Mouse (Mus musculus) left cerebral cortex, postnatal 36 days (tissue): ENCODE results near the gene Lamb2. TPM values are rescaled to one million over a fixed set of nuclear protein-coding genes. Genes with fewer than 3 reads are reported as not detected.
A peak's percentile ranks its signal among the peaks of the same experiment; 100 is the strongest.

Experiments
- DNase-seq, 2 experiments: peaks; one replicate each; pipeline ENCODE4 v3.0.0; 2021 to 2022; ENCODE audit warnings: low spot score in 2 of 2, mixed read lengths in 1 of 2
- intact Hi-C: fragments of 180-260 bp; cut with DNase I; formaldehyde crosslinking; loops from one replicate; pipeline ENCODE4 v1.15.1; 2025
- total RNA-seq, 2 experiments: library from RNA; stranded (reverse); gene quantifications; 2 replicates each; pipeline ENCODE4 v1.2.3; 2021

Gene Lamb2
- total RNA-seq, 2 experiments from 2014 or later: 22.8 to 43.1 TPM

DNA sequence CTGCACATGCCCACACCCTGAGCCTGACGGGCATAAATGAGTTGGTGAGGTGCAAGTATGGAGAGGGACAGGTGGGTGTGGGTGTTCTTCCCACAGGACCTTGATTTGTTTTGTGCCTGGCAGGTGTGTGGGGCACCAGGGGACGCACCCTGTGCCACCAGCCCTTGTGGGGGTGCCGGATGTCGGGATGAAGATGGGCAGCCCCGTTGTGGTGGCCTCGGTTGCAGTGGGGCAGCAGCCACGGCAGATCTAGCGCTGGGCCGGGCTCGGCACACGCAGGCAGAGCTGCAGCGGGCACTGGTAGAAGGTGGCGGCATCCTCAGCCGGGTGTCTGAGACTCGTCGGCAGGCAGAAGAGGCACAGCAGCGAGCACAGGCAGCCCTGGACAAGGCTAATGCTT is 8.9 kb downstream of the Lamb2 start:
- no peak for DNase-seq
- intact Hi-C loops: no loop called here

DNA sequence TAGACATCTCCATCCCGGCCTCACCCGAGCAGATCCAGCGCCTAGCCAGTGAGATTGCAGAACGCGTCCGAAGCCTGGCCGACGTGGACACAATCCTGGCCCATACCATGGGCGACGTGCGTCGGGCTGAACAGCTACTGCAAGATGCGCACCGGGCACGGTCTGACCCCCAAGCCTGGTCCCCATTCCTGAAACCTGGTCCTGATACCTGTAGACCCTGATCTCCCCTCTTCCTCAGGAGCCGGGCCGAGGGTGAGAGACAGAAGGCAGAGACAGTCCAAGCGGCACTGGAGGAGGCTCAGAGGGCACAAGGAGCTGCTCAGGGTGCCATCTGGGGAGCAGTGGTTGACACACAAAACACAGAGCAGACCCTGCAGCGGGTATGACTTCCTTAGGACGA is 9.7 kb downstream of the Lamb2 start:
- intact Hi-C loops: no loop called here
- no peak for DNase-seq

DNA sequence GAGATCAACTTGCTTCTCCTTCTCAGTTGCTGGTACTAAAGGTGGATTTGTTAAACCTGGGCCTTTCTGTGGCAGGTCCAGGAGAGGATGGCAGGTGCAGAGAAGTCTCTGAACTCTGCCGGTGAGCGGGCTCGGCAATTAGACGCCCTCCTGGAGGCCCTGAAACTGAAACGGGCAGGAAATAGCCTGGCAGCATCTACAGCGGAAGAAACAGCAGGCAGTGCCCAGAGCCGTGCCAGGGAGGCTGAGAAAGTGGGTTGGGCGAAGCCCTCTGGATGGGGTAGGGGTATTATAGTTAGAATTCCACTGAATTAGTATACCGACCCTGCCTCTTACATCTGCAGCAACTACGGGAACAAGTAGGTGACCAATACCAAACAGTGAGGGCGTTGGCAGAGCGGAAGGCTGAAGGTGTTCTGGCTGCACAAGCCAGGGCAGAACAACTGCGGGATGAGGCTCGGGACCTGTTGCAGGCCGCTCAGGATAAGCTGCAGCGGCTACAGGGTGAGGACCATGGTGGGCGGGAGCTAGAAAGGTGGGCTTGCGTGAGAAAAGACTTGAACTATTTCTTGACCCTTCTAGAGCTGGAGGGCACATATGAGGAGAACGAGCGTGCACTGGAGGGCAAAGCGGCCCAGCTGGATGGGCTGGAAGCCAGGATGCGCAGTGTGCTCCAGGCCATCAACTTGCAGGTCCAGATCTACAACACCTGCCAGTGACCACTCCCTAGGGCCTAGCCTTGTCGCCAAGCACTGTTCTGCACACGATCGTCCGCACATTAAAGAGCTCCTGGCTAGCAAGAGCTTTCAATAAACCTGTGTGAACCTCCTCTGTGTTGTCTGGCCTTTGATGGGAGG is 10.4 kb downstream of the Lamb2 start:
- intact Hi-C loops: no loop called here
- no peak for DNase-seq

DNA sequence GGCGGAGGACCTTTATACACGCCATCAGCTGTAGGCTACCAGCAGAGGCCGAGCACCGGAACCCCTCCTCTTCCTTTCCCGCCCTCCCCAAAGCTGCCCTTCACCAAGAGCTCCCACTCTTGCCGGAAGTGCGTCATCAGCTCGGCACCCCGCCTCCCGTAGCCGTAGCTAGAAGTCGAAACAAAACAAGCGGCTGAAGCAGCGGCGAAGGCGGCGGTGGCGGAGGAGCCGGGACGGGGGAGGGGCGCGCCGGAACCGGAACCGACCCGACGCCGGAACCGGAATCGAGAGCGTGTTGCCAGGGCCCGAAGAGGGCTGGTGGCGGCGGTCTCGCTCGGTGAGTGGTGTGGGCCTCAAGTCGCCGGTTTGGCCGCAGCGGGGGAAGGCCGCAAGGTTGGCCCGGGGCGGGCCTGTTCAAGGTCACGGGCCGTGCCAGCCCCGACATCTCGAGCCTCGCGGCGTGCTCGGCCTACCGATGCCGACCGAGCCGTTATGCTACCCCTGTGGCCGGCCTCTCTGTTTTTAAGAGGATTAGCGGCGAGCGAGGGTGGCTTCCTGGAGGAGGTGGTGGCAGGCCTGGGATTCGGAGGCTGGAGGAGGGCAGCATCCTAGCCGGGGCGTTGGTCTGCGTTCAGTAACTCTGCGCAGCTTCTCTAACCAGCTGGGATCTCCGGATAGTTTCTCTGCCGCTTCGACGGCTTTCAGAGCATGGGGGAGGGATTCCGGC is 11.2 kb downstream of the Lamb2 start, which contains the start of gene Usp19:
Gene Usp19, plus strand, starts transcription at position 44 of the 727 bp plus-strand sequence.
- peak; percentile 96 for DNase-seq
- intact Hi-C loops: no loop called here

DNA sequence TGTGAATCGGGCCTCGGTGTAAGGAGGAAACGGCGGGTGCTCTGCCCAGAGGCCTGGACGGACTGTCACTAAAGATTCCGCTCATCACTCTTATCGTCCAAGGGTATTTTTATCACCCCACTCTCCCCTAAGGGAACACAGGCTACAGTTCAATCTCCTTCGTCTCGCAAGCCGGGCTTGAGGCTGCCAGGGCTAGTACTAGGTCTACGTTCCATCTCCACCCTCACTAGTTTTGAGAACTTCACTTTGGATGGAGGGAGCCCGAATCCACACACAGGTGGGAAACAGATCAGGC is 11.7 kb downstream of the Lamb2 start:
- DNase-seq: no peak
- intact Hi-C loops: no loop called here

DNA sequence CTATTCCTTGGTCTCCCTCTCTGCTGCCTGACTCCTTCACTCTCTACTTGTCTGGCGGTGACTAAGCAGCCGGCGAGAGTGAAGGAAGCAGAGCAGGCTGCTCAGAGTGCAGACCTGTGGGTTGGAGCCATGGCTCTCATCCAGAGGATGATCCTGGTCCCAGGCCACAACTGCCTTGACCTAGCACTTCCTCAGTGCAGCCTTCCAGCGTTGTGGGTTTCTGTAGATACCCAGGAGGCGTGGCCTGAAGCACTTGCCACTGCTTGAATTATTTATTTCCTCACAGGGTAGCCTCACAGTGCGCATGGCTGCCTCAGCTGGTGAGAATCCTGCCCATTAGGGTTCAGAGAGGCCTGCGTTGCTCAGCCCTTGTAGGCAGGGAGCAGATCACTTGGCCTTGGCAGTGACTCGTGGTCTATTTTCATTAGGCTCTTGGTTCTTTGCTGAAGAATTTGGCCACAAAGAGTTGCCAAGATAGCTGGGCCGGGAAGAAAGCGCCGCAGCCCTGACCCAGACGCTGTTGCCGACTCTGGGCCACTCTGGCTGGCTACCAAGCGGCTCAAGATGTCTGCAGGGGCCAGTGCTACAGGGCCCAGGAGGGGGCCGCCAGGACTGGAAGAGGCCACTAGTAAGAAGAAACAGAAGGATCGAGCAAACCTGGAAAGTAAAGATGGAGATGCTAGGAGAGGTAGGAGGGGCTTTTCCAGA is 12.7 kb downstream of the Lamb2 start:
- intact Hi-C loops: no loop called here
- DNase-seq: no peak

DNA sequence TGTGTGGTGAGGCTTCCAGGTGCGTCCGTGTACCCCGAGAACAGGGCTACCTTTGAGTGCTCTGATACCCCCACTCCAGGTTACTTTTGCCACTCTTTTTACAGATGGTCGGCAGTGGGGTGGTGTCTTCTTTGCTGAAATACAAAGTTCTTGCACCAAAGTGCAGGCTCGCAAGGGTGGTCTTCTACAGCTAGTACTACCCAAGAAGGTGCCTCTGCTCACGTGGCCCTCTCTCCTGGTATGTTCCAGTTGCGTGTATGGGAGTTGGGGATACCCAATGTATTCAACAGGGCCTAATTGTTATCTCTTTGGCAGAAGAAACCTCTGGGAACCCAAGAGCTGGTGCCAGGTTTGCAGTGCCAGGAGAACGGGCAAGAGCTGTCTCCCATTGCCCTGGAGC is 13.7 kb downstream of the Lamb2 start:
- DNase-seq: no peak
- intact Hi-C loops: no loop called here

DNA sequence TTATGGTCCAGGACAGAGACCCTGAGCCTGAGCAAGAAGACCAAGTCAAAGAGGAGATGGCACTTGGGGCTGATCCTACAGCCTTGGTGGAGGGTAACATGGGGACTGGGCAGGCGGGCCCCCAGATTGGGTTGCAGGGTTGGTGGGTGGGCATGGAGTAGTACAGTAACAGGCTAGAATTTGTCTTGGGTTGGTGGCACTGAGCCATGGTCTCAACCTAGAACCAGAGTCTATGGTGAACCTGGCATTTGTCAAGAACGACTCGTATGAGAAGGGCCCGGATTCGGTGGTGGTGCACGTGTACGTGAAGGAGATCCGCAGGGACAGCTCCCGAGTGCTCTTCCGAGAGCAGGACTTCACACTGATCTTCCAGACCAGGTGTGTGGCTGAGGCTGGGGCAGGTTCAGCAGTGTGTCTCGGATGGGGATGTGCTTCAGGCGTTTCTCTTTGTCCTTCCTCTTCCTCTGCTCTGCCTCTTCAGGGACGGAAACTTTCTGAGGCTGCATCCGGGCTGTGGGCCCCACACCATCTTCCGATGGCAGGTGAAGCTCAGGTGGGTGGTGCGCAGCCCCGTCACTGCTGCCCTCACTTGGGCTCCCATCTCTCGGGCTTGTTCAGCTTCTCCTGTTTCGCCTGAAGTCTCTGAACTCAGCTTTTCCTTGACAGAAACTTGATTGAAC is 14.8 kb downstream of the Lamb2 start:
- intact Hi-C loops: no loop called here
- no peak for DNase-seq

DNA sequence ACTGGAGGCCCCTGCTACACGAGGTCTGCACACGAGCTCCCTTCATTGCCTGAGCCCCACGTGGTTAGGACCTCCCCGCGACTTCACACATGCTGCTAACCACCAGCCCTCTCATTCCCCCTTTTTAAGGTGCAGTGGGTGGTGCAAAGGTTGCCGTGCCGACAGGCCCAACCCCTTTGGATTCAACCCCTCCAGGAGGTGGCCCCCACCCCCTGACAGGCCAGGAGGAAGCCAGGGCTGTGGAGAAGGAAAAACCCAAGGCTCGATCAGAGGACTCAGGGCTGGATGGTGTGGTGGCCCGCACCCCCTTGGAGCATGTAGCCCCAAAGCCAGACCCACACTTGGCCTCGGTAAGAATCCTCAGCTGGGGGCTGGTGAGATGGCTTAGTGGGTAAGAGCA is 15.4 kb downstream of the Lamb2 start:
- no peak for DNase-seq
- intact Hi-C loops: loop anchor here (5.0 kb wide), 1 partner anchor 72 kb away; the partner anchor contains the start of genes Dalrd3 and Ndufaf3

DNA sequence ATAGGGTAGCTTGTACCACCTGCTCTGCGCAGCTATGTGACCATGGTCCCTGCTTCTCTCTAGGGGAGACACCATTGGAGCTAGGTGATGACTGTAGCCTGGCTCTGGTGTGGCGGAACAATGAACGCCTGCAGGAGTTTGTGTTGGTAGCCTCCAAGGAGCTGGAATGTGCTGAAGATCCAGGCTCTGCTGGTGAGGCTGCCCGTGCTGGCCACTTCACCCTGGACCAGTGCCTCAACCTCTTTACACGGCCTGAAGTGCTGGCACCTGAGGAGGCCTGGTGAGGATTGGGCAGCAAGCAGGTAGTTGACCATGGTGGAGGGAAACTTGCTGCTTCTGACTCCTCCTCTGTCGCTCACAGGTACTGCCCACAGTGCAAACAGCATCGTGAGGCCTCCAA is 19.7 kb downstream of the Lamb2 start:
- no peak for DNase-seq
- intact Hi-C loops: loop anchor here (5.0 kb wide), 1 partner anchor 68 kb away; the partner anchor contains the start of genes Dalrd3 and Ndufaf3

DNA sequence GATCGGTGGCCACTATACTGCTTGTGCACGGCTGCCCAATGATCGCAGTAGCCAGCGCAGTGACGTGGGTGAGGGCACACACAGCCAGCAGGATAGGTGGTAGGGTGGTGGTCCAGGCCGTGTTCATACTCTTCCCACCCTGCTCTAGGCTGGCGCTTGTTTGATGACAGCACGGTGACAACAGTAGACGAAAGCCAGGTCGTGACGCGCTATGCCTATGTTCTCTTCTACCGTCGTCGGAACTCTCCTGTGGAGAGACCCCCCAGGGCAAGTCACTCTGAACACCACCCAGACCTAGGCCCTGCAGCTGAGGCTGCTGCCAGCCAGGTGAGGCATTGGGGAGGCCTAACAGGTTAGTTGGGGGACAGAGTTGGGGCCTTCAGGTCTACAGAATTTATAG is 20.4 kb downstream of the Lamb2 start:
- intact Hi-C loops: loop anchor here (5.0 kb wide), 1 partner anchor 67 kb away; the partner anchor contains the start of genes Dalrd3 and Ndufaf3
- DNase-seq: no peak

DNA sequence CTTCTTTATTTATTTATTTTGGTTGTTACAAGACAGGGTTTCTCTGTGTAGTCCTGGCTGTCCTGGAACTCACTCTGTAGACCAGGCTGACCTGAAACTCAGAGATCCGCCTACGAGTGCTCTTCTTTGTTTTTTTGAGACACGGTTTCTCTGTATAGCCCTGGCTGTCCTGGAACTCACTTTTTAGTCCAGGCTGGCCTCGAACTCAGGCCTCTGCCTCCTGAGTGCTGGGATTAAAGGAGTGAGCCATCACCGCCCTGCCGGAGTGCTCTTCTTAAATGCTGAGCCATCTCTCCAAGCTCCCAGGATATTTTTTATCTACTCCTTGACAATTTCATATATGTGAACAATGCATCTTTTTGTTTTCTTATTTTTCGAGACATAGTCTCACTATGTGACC is 27.4 kb downstream of the Lamb2 start:
- DNase-seq: no peak
- intact Hi-C loops: no loop called here

DNA sequence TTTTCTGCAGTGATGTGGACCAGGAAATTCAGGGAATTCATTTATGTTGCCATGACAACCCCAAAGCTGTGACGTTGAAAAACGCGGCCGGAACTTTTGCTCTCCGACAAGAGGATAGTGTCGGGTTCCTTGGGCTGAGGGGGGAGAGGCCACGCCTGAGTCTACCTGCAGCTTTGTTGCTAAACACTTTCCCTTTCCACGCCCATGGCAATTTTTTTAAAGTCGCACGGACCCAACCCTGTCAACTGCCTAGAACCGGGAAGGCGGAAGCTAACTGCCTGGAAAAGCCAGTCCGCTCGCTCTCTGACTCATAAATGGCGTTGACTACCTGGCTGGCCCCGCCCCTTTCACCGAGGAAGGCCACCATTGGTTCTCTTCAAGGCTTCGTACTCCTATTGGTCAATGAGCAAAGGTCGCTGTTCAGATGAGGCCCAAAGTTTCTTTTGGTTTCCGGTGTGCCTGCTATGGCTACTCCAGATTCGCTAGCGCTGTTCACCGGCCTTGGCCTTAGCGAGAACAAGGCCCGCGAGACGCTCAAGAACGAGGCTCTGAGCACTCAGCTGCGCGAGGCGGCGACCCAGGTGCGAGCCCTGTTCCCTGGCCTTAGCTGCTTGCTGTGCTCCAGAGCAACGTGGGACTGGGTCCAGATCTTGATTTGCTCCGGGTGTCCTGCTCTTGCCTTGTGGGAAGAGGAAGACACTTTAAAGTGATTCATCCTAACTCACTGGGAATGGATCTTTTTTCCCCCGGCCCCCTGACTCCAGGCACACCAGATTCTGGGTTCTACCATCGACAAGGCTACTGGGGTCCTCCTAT is 28.3 kb downstream of the Lamb2 start, which contains the start of gene Qars:
Gene Qars, plus strand, starts transcription at position 88 of the 816 bp plus-strand sequence.
- intact Hi-C loops: loop anchor here (1.0 kb wide), 1 partner anchor 8 kb away; the partner anchor contains the start of gene Qrich1
- peak; percentile 92 for DNase-seq

DNA sequence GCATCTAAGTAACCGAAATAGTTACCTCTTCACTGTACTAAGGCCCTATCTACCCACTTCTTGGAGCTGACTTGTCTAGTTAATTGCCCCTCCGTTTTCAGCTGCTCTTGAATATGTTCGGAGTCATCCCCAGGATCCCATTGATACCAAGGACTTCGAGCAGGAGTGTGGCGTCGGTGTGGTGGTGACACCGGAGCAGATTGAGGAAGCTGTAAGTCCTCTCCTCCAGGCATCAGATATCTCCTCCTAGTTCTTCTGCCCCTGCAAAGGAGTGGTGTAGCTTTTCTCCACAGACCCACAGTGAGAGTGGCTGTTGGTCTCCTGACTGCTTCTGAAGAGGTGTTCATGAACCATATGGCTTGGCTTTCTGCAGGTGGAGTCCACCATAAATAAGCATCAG is 29.2 kb downstream of the Lamb2 start:
- intact Hi-C loops: loop anchor here (1.0 kb wide), 1 partner anchor 8 kb away; the partner anchor contains the start of gene Qrich1
- DNase-seq: no peak

DNA sequence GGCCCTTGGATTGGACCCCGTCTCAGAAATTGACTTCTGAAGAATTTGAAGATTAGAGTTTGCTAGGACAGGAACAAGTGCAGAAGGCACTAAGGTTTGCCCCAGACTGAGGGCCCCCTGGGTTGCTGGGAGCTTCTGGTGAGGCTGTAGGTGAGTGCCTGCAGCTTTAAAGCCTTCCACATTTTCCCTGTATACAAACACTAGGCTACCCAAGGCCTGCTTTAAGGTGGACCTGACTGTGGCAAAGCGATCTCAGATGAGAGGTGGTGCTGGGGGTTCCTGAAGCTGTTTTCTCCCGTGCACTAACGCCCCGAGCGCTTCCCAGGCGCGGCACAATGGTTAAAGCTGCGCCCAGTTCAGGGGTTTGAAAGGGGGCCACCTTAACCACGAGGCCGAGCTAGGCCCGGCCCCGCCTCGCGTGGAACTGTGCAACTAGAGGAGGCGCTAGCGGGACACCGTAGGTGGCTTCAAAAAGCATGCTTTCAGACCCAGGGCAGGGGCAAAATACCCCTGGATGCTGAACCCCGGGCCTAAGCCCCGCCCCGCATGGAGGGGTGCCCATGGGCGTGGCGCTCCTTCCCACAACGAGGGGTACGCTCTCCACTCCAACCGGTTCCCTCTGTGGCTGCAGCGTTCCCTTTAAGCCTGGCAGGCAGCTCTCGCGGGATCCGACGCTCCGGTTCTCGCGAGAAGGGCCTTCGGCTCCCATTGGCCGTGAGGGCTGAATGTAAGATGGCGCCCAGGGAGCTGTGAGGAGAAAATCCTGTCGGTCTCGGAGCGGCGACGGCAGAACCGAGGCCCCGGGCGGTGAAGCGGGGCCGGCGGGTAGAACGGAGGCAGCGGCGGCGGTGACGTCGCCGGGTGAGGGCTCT is 37.1 kb downstream of the Lamb2 start, which contains the start of gene Qrich1:
Gene Qrich1, plus strand, starts transcription at position 427 of the 872 bp plus-strand sequence.
- intact Hi-C loops: loop anchor here (1.0 to 5.0 kb wide), 2 partner anchors 8 to 209 kb away; partner anchors contain the start of genes Rhoa and Tcta
- peak; percentile 93 to 97 for DNase-seq

DNA sequence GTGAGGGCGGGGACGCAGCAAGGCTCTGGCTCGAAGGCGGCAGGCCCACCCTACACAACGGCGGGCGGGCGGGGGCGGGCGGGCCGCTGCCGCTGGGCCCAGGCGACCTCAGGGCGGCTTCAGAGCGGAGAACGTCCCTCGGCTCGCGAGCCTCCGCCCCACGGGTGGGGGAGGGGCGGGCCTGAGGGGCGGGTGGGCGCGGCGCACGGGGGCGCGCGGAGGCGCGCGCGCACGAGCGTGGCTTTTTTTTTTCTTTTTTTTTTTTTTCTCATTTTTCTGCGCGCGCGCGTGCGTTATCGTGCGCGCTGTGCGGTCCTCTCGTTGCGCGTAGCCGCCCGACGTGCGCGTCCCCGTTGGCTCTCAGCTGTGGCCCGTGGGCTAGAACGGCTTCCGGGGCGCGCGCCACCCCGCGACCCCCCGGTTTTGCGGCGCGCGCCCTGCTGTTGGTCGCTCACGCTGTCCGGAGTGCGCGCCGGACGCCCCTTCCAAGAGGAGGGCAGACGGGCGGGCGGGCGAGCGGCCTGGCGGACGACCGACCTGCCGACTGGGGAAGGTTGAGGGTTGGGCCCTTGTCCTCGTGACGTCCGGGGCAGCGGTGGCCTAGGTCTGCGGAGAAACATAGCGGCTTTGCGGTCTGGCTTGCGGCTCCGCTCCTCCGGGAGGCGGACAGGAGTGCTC is 37.9 kb downstream of the Lamb2 start:
- DNase-seq: peak; percentile 83 to 87
- intact Hi-C loops: loop anchor here (5.0 kb wide), 1 partner anchor 210 kb away; the partner anchor contains the start of genes Rhoa and Tcta

DNA sequence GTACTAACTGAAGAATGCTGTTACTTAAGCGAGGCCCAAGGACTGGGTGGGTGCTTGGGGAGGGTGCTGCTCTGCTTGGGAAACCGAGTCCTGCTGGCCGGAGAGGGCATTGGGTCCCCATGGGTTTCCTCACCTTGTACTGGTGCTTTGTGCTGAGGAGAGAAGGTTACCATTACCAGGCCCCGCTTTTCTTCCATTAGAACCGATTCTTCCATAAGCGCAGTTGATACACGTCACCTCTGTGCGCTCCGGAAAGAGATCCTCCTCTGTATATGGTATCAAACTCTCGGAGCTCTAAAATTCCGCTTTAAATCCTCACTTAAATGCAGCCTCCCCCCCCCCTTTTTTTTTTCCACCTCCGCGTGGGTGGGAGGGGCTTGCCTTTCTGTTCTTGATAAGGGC is 38.4 kb downstream of the Lamb2 start:
- DNase-seq: peak in 1 of 2 experiments; percentile 46
- intact Hi-C loops: loop anchor here (5.0 kb wide), 1 partner anchor 211 kb away; the partner anchor contains the start of genes Rhoa and Tcta
